Mouse (Mus musculus): ENCODE results near the gene Tbc1d14. TPM values are rescaled to one million over a fixed set of nuclear protein-coding genes. Genes with fewer than 3 reads are reported as not detected.

The Tbc1d14 gene
- total and polyA plus RNA-seq, 3 experiments: 8.0 to 15.7 (median 13.1) TPM

- Histone ChIP-seq H3K4me1 (ENCODE audit: insufficient read depth, low read depth, low read length) (peaks cover 30% of the 10 kb centered on the region), H3K4me3 (ENCODE audit: low read depth, low read length) (peak overlapping the region; percentile 81), H3K27me3 (ENCODE audit: insufficient read depth, low read length) (peaks cover 13% of the 10 kb centered on the region), H3K36me3 (replicated peaks) (peaks cover 6% of the 10 kb centered on the region), H3K9me3 (replicated peaks) (no peaks in the 10 kb centered on the region)
- TF ChIP-seq GATA2 (IDR thresholded peaks at IDR 0.05; ENCODE audit: borderline replicate concordance, low read depth, low read length): no peak
- TF ChIP-seq POLR2AphosphoS5 (IDR thresholded peaks at IDR 0.05; ENCODE audit: insufficient replicate concordance, low read depth, low read length): no peak
- no peak for TF ChIP-seq CTCF (IDR thresholded peaks at IDR 0.05; ENCODE audit: low read depth, low read length)
- TF ChIP-seq GATA1 (IDR thresholded peaks at IDR 0.05; ENCODE audit: borderline replicate concordance, low read length): no peak
- no peak for TF ChIP-seq TAL1 (conservative IDR thresholded peaks at IDR 0.05; ENCODE audit: low read depth, low read length)
- peak; percentile 95 for ATAC-seq (ENCODE audit: extremely low read depth, insufficient number of reproducible peaks, low FRiP score, poor library complexity, severe bottlenecking)
- peak; percentile 98 for DNase-seq (ENCODE audit: low spot score)
Measured at GRCm38 (mm10) chr5:36581924-36582642, 11.0 kb downstream of the Tbc1d14 start.

- Histone ChIP-seq H3K4me3 (ENCODE audit: low read depth, low read length) (peak overlapping the region; percentile 81), H3K4me1 (ENCODE audit: insufficient read depth, low read depth, low read length) (peaks cover 30% of the 10 kb centered on the region)
- no peak for ATAC-seq (ENCODE audit: extremely low read depth, insufficient number of reproducible peaks, low FRiP score, poor library complexity, severe bottlenecking)
Measured at GRCm38 (mm10) chr5:36581259-36581923, 11.7 kb downstream of the Tbc1d14 start.

DNA sequence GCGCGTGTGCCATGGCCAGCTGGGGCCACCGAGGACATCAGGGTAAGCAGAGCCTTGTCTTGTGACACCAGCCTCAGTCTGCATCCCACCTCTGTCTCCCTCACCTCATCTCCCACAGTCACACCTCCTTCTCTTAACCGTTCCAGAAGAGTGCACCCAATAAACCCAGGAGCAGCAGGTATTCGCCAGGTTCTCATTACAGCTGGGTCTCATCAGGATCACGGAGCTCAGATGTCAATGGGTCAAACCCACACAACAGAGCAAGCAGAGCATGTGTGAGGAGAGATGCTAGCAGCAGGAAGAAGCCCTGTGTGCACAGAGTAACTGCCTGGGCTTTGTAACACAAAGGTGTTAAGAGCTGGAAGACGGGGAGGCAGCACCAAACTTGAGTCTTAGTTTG lies 13.1 kb downstream of the Tbc1d14 start:
- no peak overlapping the region for H3K4me3 ChIP-seq (ENCODE audit: low read depth, low read length)
- H3K9me3 ChIP-seq (replicated peaks): no peaks in the 10 kb centered on the region
- H3K4me1 ChIP-seq (ENCODE audit: insufficient read depth, low read depth, low read length): peaks cover 30% of the 10 kb centered on the region
- no peak for DNase-seq (ENCODE audit: low spot score)
- H3K36me3 ChIP-seq (replicated peaks): peaks cover 16% of the 10 kb centered on the region
- H3K27me3 ChIP-seq (ENCODE audit: insufficient read depth, low read length): peaks cover 2% of the 10 kb centered on the region; the same call in 1 of the 2 replicates
- TF ChIP-seq TAL1 (conservative IDR thresholded peaks at IDR 0.05; ENCODE audit: low read depth, low read length): no peak
- no peak for TF ChIP-seq GATA1 (IDR thresholded peaks at IDR 0.05; ENCODE audit: borderline replicate concordance, low read length)
- no peak for TF ChIP-seq GATA2 (IDR thresholded peaks at IDR 0.05; ENCODE audit: borderline replicate concordance, low read depth, low read length)
- TF ChIP-seq CTCF (IDR thresholded peaks at IDR 0.05; ENCODE audit: low read depth, low read length): no peak
- no peak for TF ChIP-seq POLR2AphosphoS5 (IDR thresholded peaks at IDR 0.05; ENCODE audit: insufficient replicate concordance, low read depth, low read length)
- no peak for ATAC-seq (ENCODE audit: extremely low read depth, insufficient number of reproducible peaks, low FRiP score, poor library complexity, severe bottlenecking)

More at GRCm38 (mm10) chr5:36581259-36581923, 11.7 kb downstream of the Tbc1d14 start:
- DNase-seq (ENCODE audit: low spot score): peak; percentile 13
- Histone ChIP-seq H3K36me3 (replicated peaks) (peaks cover 10% of the 10 kb centered on the region), H3K9me3 (replicated peaks) (no peaks in the 10 kb centered on the region), H3K27me3 (ENCODE audit: insufficient read depth, low read length) (peaks cover 13% of the 10 kb centered on the region)
- TF ChIP-seq POLR2AphosphoS5 (IDR thresholded peaks at IDR 0.05; ENCODE audit: insufficient replicate concordance, low read depth, low read length) (no peak), GATA1 (IDR thresholded peaks at IDR 0.05; ENCODE audit: borderline replicate concordance, low read length) (no peak), GATA2 (IDR thresholded peaks at IDR 0.05; ENCODE audit: borderline replicate concordance, low read depth, low read length) (no peak), TAL1 (conservative IDR thresholded peaks at IDR 0.05; ENCODE audit: low read depth, low read length) (no peak), CTCF (IDR thresholded peaks at IDR 0.05; ENCODE audit: low read depth, low read length) (no peak)

DNA sequence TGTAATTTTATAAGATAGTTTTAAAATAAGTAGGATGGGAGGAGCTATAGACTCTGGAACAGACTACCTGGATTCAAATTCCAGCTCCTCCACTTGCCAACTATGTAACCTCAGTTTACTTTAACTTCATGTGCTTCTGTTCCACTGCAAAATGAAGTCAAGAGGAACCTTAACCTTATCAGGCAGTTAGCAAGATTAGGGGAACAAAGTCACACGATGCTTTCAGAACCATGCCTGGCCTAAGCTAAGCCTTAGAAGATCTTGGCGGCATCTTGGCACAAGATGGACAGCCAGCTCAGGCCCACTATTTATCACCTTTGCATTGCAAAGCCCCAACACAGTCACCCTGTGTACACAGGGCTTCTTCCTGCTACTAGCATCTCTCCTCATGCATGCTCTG lies 14.1 kb downstream of the Tbc1d14 start:
- Histone ChIP-seq H3K9me3 (replicated peaks) (no peaks in the 10 kb centered on the region), H3K27me3 (ENCODE audit: insufficient read depth, low read length) (peaks cover 2% of the 10 kb centered on the region; the same call in 1 of the 2 replicates), H3K4me1 (ENCODE audit: insufficient read depth, low read depth, low read length) (peaks cover 28% of the 10 kb centered on the region), H3K36me3 (replicated peaks) (peaks cover 20% of the 10 kb centered on the region), H3K4me3 (ENCODE audit: low read depth, low read length) (no peak overlapping the region)
- TF ChIP-seq GATA1 (IDR thresholded peaks at IDR 0.05; ENCODE audit: borderline replicate concordance, low read length) (no peak), TAL1 (conservative IDR thresholded peaks at IDR 0.05; ENCODE audit: low read depth, low read length) (no peak), GATA2 (IDR thresholded peaks at IDR 0.05; ENCODE audit: borderline replicate concordance, low read depth, low read length) (no peak), CTCF (IDR thresholded peaks at IDR 0.05; ENCODE audit: low read depth, low read length) (no peak), POLR2AphosphoS5 (IDR thresholded peaks at IDR 0.05; ENCODE audit: insufficient replicate concordance, low read depth, low read length) (no peak)
- DNase-seq (ENCODE audit: low spot score) (no peak), ATAC-seq (ENCODE audit: extremely low read depth, insufficient number of reproducible peaks, low FRiP score, poor library complexity, severe bottlenecking) (no peak)

DNA sequence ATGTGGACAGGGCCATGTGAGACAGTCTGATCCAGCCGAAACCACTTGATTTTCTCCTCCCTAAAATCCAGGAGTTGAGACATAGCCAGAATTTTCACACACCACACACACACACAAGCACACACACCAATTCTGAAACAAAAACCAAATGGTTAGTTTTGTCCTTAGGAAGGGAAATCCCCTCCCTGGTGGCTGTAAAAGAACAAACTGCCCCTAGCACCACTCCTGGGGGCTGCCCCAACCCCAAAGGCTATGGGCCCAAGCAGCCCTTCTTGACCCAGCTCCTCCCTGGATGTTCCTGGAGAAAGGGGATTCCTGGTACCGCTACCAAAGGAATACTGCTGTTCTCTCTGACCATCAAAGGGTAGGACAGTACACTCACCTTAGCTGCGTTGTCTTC lies 16.6 kb downstream of the Tbc1d14 start:
- DNase-seq (ENCODE audit: low spot score) (no peak), ATAC-seq (ENCODE audit: extremely low read depth, insufficient number of reproducible peaks, low FRiP score, poor library complexity, severe bottlenecking) (no peak)
- TF ChIP-seq GATA2 (IDR thresholded peaks at IDR 0.05; ENCODE audit: borderline replicate concordance, low read depth, low read length) (no peak), POLR2AphosphoS5 (IDR thresholded peaks at IDR 0.05; ENCODE audit: insufficient replicate concordance, low read depth, low read length) (no peak), TAL1 (conservative IDR thresholded peaks at IDR 0.05; ENCODE audit: low read depth, low read length) (no peak), CTCF (IDR thresholded peaks at IDR 0.05; ENCODE audit: low read depth, low read length) (no peak), GATA1 (IDR thresholded peaks at IDR 0.05; ENCODE audit: borderline replicate concordance, low read length) (no peak)
- Histone ChIP-seq H3K36me3 (replicated peaks) (peaks cover 28% of the 10 kb centered on the region), H3K27me3 (ENCODE audit: insufficient read depth, low read length) (peaks cover 2% of the 10 kb centered on the region; the same call in 1 of the 2 replicates), H3K4me3 (ENCODE audit: low read depth, low read length) (no peak overlapping the region), H3K4me1 (ENCODE audit: insufficient read depth, low read depth, low read length) (peaks cover 21% of the 10 kb centered on the region), H3K9me3 (replicated peaks) (no peaks in the 10 kb centered on the region)

DNA sequence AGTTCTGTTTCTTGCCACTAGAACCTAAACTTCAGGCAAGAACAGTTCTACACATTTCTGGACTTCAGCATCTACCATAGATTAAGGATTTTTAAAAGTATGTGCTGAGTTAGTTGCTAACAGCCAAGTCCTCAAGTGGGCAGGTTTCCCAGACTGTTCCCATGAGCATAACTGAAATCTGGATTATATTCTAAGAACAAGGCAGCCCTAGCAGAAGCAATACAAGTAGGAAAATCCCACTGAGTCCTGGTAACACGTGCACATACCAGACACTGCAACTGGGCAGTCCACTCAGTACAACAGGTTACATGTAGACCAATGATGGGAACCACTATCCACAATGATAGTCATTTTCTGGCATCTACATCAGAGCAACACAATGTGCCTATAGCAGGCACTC lies 17.3 kb downstream of the Tbc1d14 start:
- Histone ChIP-seq H3K36me3 (replicated peaks) (peaks cover 35% of the 10 kb centered on the region), H3K4me1 (ENCODE audit: insufficient read depth, low read depth, low read length) (peaks cover 14% of the 10 kb centered on the region), H3K4me3 (ENCODE audit: low read depth, low read length) (no peak overlapping the region), H3K27me3 (ENCODE audit: insufficient read depth, low read length) (peaks cover 2% of the 10 kb centered on the region; the same call in 1 of the 2 replicates), H3K9me3 (replicated peaks) (no peaks in the 10 kb centered on the region)
- TF ChIP-seq GATA2 (IDR thresholded peaks at IDR 0.05; ENCODE audit: borderline replicate concordance, low read depth, low read length) (no peak), GATA1 (IDR thresholded peaks at IDR 0.05; ENCODE audit: borderline replicate concordance, low read length) (no peak), CTCF (IDR thresholded peaks at IDR 0.05; ENCODE audit: low read depth, low read length) (no peak), POLR2AphosphoS5 (IDR thresholded peaks at IDR 0.05; ENCODE audit: insufficient replicate concordance, low read depth, low read length) (no peak), TAL1 (conservative IDR thresholded peaks at IDR 0.05; ENCODE audit: low read depth, low read length) (no peak)
- DNase-seq (ENCODE audit: low spot score) (no peak), ATAC-seq (ENCODE audit: extremely low read depth, insufficient number of reproducible peaks, low FRiP score, poor library complexity, severe bottlenecking) (no peak)

Measured in G1E (cell line).